Mouse (Mus musculus) hindbrain, embryonic 13.5 days (tissue): Measurements from ENCODE around the gene Ezh2. TPM values are rescaled to one million over a fixed set of nuclear protein-coding genes. Genes with fewer than 3 reads are reported as not detected.
"Not testable (repeated sequence)": the region's sequence is repeated elsewhere in the genome, so short reads cannot be mapped to it uniquely, and the experiment has no call there.

Experiments used
- ATAC-seq: fragments of 200-750 bp; cut with Nextera tagmentation; 2 replicates; pipeline ENCODE4 v1.8.0; 2017; ENCODE audit warnings: moderate TSS enrichment; ENCODE audit not compliant: low FRiP score
- H3K27ac ChIP-seq: fragments of 300-500 bp; sonication (generic); 2 replicates; pipeline ENCODE4 v1.5.1; 2015; ENCODE audit warnings: inconsistent platforms, mild to moderate bottlenecking, moderate library complexity
- H3K27me3 ChIP-seq: fragments of 300-500 bp; sonication (generic); 2 replicates; pipeline ENCODE4 v1.6.1; 2015; ENCODE audit warnings: mild to moderate bottlenecking, inconsistent platforms
- H3K36me3 ChIP-seq: fragments of 300-500 bp; sonication (generic); 2 replicates; pipeline ENCODE4 v1.6.1; 2015; ENCODE audit warnings: mild to moderate bottlenecking, inconsistent platforms
- H3K4me1 ChIP-seq: fragments of 300-500 bp; sonication (generic); replicated peaks from 2 replicates; pipeline ENCODE4 v1.6.1; 2015; ENCODE audit warnings: inconsistent platforms
- H3K4me2 ChIP-seq: fragments of 300-500 bp; sonication (generic); 2 replicates; pipeline ENCODE4 v1.6.1; 2015; ENCODE audit warnings: inconsistent platforms, mild to moderate bottlenecking, moderate library complexity
- H3K4me3 ChIP-seq: fragments of 300-500 bp; sonication (generic); 2 replicates; pipeline ENCODE4 v1.5.1; 2015; ENCODE audit warnings: mild to moderate bottlenecking, inconsistent platforms
- H3K9ac ChIP-seq: fragments of 300-500 bp; sonication (generic); 2 replicates; pipeline ENCODE4 v1.6.1; 2015; ENCODE audit warnings: mild to moderate bottlenecking, inconsistent platforms
- H3K9me3 ChIP-seq: fragments of 300-500 bp; sonication (generic); 2 replicates; pipeline ENCODE4 v1.6.1; 2016; ENCODE audit warnings: inconsistent platforms
- WGBS: fragments of 180-500 bp; shearing (Covaris S2); methylation state at CpG from one replicate; pipeline ENCODE4 v1.1.7; 2015; 5-methylcytosine and 5-hydroxymethylcytosine counted together
- polyA plus RNA-seq: library from polyadenylated mRNA; unstranded; fragments of >200 nt; fragmentation: Nextera tagmentation; extraction: Ambion mirVana; gene quantifications from 2 replicates; pipeline ENCODE4 v1.2.1, GENCODE M21; 2015

Gene Ezh2
- polyA plus RNA-seq, 1 experiment from 2014 or later, result 102 TPM

- H3K27me3 ChIP-seq, result no peaks in the 10 kb centered on the region
Measured at GRCm38 (mm10) chr6:47594141-47594835, 853 bp downstream of the Ezh2 start.

GRCm38 (mm10) chr6:47593590-47593989 lies 1.6 kb downstream of the Ezh2 start:
- no peaks in the 10 kb centered on the region for H3K36me3 ChIP-seq
- H3K27ac ChIP-seq, result peak overlapping the region; percentile 99
- no peak for ATAC-seq
- H3K9ac ChIP-seq, result peak overlapping the region; percentile 98
- peak overlapping the region; percentile 70 for H3K4me2 ChIP-seq
- 9% methylated on average over 9 of the region's 9 CpGs for WGBS
- peaks cover 26% of the 10 kb centered on the region for H3K4me1 ChIP-seq
- H3K4me3 ChIP-seq, result peak overlapping the region; percentile 92
- H3K9me3 ChIP-seq, result no peaks in the 10 kb centered on the region
- no peaks in the 10 kb centered on the region for H3K27me3 ChIP-seq

More at GRCm38 (mm10) chr6:47594141-47594835, 853 bp downstream of the Ezh2 start:
- no peaks in the 10 kb centered on the region for H3K9me3 ChIP-seq
- H3K27ac ChIP-seq, result peak overlapping the region; percentile 99
- no peaks in the 10 kb centered on the region for H3K36me3 ChIP-seq
- under 1% methylated on average over 71 of the region's 74 CpGs for WGBS
- H3K4me1 ChIP-seq, result peaks cover 19% of the 10 kb centered on the region
- peak overlapping the region; percentile 98 for H3K9ac ChIP-seq
- H3K4me2 ChIP-seq, result peak overlapping the region; percentile 70
- peak; percentile 81 for ATAC-seq
- H3K4me3 ChIP-seq, result peak overlapping the region; percentile 92

- H3K9ac ChIP-seq, H3K27ac ChIP-seq, H3K4me3 ChIP-seq, H3K4me2 ChIP-seq, ATAC-seq, H3K36me3 ChIP-seq, H3K9me3 ChIP-seq, H3K27me3 ChIP-seq: not testable (repeated sequence)
- H3K4me1 ChIP-seq, result peaks cover 17% of the 10 kb centered on the region
- WGBS, result 97% methylated on average over 2 of the region's 2 CpGs
Measured at GRCm38 (mm10) chr6:47587332-47587731, 7.8 kb downstream of the Ezh2 start.

- WGBS, result 96% methylated on average over 2 of the region's 2 CpGs
- Histone ChIP-seq H3K4me1 (no peaks in the 10 kb centered on the region), H3K27ac (no peak overlapping the region), H3K4me3 (no peak overlapping the region), H3K27me3 (no peaks in the 10 kb centered on the region), H3K9ac (no peak overlapping the region), H3K9me3 (no peaks in the 10 kb centered on the region), H3K36me3 (peaks cover 28% of the 10 kb centered on the region), H3K4me2 (no peak overlapping the region)
- ATAC-seq, result no peak
Measured at GRCm38 (mm10) chr6:47572887-47573286, 22.3 kb downstream of the Ezh2 start.

- WGBS, result 89% methylated on average over 1 of the region's 1 CpGs
- no peak overlapping the region for H3K27ac ChIP-seq
- no peaks in the 10 kb centered on the region for H3K27me3 ChIP-seq
- no peaks in the 10 kb centered on the region for H3K4me1 ChIP-seq
- no peaks in the 10 kb centered on the region for H3K9me3 ChIP-seq
- no peak overlapping the region for H3K4me2 ChIP-seq
- no peak overlapping the region for H3K4me3 ChIP-seq
- no peak for ATAC-seq
- H3K36me3 ChIP-seq, result peaks cover 46% of the 10 kb centered on the region
- no peak overlapping the region for H3K9ac ChIP-seq
Measured at GRCm38 (mm10) chr6:47565326-47566035, 29.7 kb downstream of the Ezh2 start.

- no peak overlapping the region for H3K27ac ChIP-seq
- H3K4me2 ChIP-seq, result no peak overlapping the region
- H3K9me3 ChIP-seq, result no peaks in the 10 kb centered on the region
- H3K9ac ChIP-seq, result no peak overlapping the region
- H3K4me1 ChIP-seq, result no peaks in the 10 kb centered on the region
- no peak overlapping the region for H3K4me3 ChIP-seq
- H3K27me3 ChIP-seq, result no peaks in the 10 kb centered on the region
- H3K36me3 ChIP-seq, result peaks cover 26% of the 10 kb centered on the region
- 94% methylated on average over 5 of the region's 5 CpGs for whole genome bisulfite sequencing
- ATAC-seq, result no peak
Measured at GRCm38 (mm10) chr6:47561426-47561825, 33.7 kb downstream of the Ezh2 start.

- Histone ChIP-seq H3K4me1 (no peaks in the 10 kb centered on the region), H3K27ac (no peak overlapping the region), H3K9ac (no peak overlapping the region), H3K36me3 (peaks cover 28% of the 10 kb centered on the region), H3K4me2 (no peak overlapping the region), H3K9me3 (no peaks in the 10 kb centered on the region), H3K4me3 (no peak overlapping the region), H3K27me3 (no peaks in the 10 kb centered on the region)
- WGBS, result 100% methylated on average over 2 of the region's 2 CpGs
- no peak for ATAC-seq
Measured at GRCm38 (mm10) chr6:47560846-47561245, 34.3 kb downstream of the Ezh2 start.

GRCm38 (mm10) chr6:47560407-47560806 lies 34.7 kb downstream of the Ezh2 start:
- no peak overlapping the region for H3K4me2 ChIP-seq
- no peaks in the 10 kb centered on the region for H3K9me3 ChIP-seq
- H3K27me3 ChIP-seq, result no peaks in the 10 kb centered on the region
- no peaks in the 10 kb centered on the region for H3K4me1 ChIP-seq
- no peak overlapping the region for H3K9ac ChIP-seq
- H3K27ac ChIP-seq, result no peak overlapping the region
- ATAC-seq, result no peak
- peaks cover 31% of the 10 kb centered on the region for H3K36me3 ChIP-seq
- H3K4me3 ChIP-seq, result no peak overlapping the region

- peaks cover 38% of the 10 kb centered on the region for H3K36me3 ChIP-seq
- no peak overlapping the region for H3K9ac ChIP-seq
- no peak overlapping the region for H3K4me2 ChIP-seq
- WGBS, result 89% methylated on average over 2 of the region's 2 CpGs
- H3K27me3 ChIP-seq, result no peaks in the 10 kb centered on the region
- H3K27ac ChIP-seq, result no peak overlapping the region
- no peaks in the 10 kb centered on the region for H3K4me1 ChIP-seq
- no peaks in the 10 kb centered on the region for H3K9me3 ChIP-seq
- H3K4me3 ChIP-seq, result no peak overlapping the region
- ATAC-seq, result no peak
Measured at GRCm38 (mm10) chr6:47559287-47559686, 35.9 kb downstream of the Ezh2 start.

- WGBS, result 95% methylated on average over 4 of the region's 4 CpGs
- H3K4me2 ChIP-seq, result no peak overlapping the region
- H3K36me3 ChIP-seq, result peaks cover 68% of the 10 kb centered on the region
- no peak overlapping the region for H3K27ac ChIP-seq
- no peak for ATAC-seq
- no peaks in the 10 kb centered on the region for H3K4me1 ChIP-seq
- H3K9me3 ChIP-seq, result no peaks in the 10 kb centered on the region
- H3K4me3 ChIP-seq, result no peak overlapping the region
- H3K27me3 ChIP-seq, result no peaks in the 10 kb centered on the region
- H3K9ac ChIP-seq, result no peak overlapping the region
Measured at GRCm38 (mm10) chr6:47552280-47552679, 42.9 kb downstream of the Ezh2 start.

GRCm38 (mm10) chr6:47535333-47535732 lies 59.8 kb downstream of the Ezh2 start:
- no peak overlapping the region for H3K4me3 ChIP-seq
- peaks cover 62% of the 10 kb centered on the region for H3K36me3 ChIP-seq
- no peaks in the 10 kb centered on the region for H3K4me1 ChIP-seq
- no peak overlapping the region for H3K9ac ChIP-seq
- H3K9me3 ChIP-seq, result no peaks in the 10 kb centered on the region
- 92% methylated on average over 5 of the region's 5 CpGs for whole genome bisulfite sequencing
- no peak overlapping the region for H3K27ac ChIP-seq
- ATAC-seq, result no peak
- no peaks in the 10 kb centered on the region for H3K27me3 ChIP-seq
- no peak overlapping the region for H3K4me2 ChIP-seq

- no peak overlapping the region for H3K9ac ChIP-seq
- no peaks in the 10 kb centered on the region for H3K27me3 ChIP-seq
- H3K4me1 ChIP-seq, result no peaks in the 10 kb centered on the region
- H3K27ac ChIP-seq, result no peak overlapping the region
- no peak overlapping the region for H3K4me3 ChIP-seq
- no peaks in the 10 kb centered on the region for H3K9me3 ChIP-seq
- no peak for ATAC-seq
- H3K4me2 ChIP-seq, result no peak overlapping the region
- WGBS, result 78% methylated on average over 1 of the region's 1 CpGs
- peaks cover 77% of the 10 kb centered on the region for H3K36me3 ChIP-seq
Measured at GRCm38 (mm10) chr6:47532547-47532946, 62.6 kb downstream of the Ezh2 start.

GRCm38 (mm10) chr6:47527655-47528054 lies 67.5 kb downstream of the Ezh2 start:
- H3K27me3 ChIP-seq, result no peaks in the 10 kb centered on the region
- WGBS, result 88% methylated on average over 1 of the region's 1 CpGs
- no peaks in the 10 kb centered on the region for H3K9me3 ChIP-seq
- H3K4me3 ChIP-seq, result no peak overlapping the region
- H3K36me3 ChIP-seq, result peaks cover 89% of the 10 kb centered on the region
- H3K27ac ChIP-seq, result no peak overlapping the region
- no peak overlapping the region for H3K9ac ChIP-seq
- no peak for ATAC-seq
- no peaks in the 10 kb centered on the region for H3K4me1 ChIP-seq
- no peak overlapping the region for H3K4me2 ChIP-seq
